Mouse (Mus musculus): ENCODE results near the gene Ift80. TPM values are rescaled to one million over a fixed set of nuclear protein-coding genes. Genes with fewer than 3 reads are reported as not detected.
"Not testable (repeated sequence)": the region's sequence is repeated elsewhere in the genome, so short reads cannot be mapped to it uniquely, and the experiment has no call there.

The Ift80 gene
- polyA plus RNA-seq, 1 experiment from 2014 or later: 12.8 TPM

DNA sequence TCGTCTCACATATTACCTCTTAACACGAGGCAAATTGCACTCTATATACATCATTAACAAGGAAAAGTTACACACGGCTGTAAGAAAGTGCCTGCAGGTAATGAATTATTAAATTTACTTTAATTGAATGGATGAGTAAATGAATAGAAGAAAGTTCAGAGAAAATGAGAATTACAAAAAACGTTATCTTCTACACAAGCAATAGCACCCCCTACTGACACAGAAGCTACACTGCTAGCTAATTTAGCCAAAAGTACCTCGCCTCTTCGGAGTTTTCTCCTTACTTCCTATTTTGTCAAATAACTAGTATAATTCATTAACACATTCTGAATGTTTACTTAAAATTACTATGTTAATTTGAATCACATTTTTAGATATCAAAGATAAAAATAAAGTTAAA, 49.9 kb downstream of the Ift80 start:
- Histone ChIP-seq H3K36me3 (ENCODE audit: poor library complexity, severe bottlenecking) (peaks cover 5% of the 10 kb centered on the region; the same call in 1 of the 2 replicates), H3K27me3 (no peaks in the 10 kb centered on the region), H3K4me3 (no peak overlapping the region), H3K9ac (no peak overlapping the region), H3K9me3 (replicated peaks) (no peaks in the 10 kb centered on the region), H3K4me1 (0 out of 2 replicates have a peak, but pooled peaks cover 4% of the 10 kb centered on the region), H3K27ac (no peak overlapping the region), H3K4me2 (no peak overlapping the region)
- no peak for ATAC-seq
- WGBS: 67% methylated on average over 6 of the region's 6 CpGs

- no peak overlapping the region for H3K9ac ChIP-seq
- no peaks in the 10 kb centered on the region for H3K9me3 ChIP-seq (replicated peaks)
- no peak overlapping the region for H3K4me2 ChIP-seq
- 0 out of 2 replicates have a peak, but pooled peaks cover 7% of the 10 kb centered on the region for H3K4me1 ChIP-seq
- no peaks in the 10 kb centered on the region for H3K36me3 ChIP-seq (ENCODE audit: poor library complexity, severe bottlenecking)
- H3K27me3 ChIP-seq: no peaks in the 10 kb centered on the region
- 96% methylated on average over 5 of the region's 5 CpGs for WGBS
- no peak overlapping the region for H3K27ac ChIP-seq
- ATAC-seq: no peak
- H3K4me3 ChIP-seq: no peak overlapping the region
Observed at GRCm38 (mm10) chr3:68952707-68953106, 51.7 kb downstream of the Ift80 start.

DNA sequence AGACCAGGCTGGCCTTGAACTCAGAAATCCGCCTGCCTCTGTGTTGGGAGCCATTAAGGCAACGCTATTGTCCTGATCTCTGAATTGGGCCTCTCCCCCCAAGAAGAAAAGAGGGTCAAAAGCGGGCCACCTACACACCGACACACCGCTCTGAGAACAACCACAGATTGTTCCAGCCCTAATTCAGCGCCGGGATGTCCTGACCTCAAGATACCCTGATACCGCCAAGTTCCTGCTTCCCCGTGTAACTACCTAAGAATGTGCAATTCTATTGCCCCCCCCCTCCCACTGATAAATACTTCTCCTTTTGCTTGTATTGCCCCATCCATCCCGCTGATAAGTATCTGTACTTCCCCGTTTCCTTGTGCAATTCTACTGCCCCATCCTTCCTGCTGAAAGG, 52.4 kb downstream of the Ift80 start:
- H3K9ac ChIP-seq; ATAC-seq; H3K27me3 ChIP-seq; H3K9me3 ChIP-seq (replicated peaks); H3K4me2 ChIP-seq; H3K36me3 ChIP-seq (ENCODE audit: poor library complexity, severe bottlenecking); H3K4me3 ChIP-seq; H3K27ac ChIP-seq; H3K4me1 ChIP-seq: not testable (repeated sequence)
- WGBS: 95% methylated on average over 11 of the region's 11 CpGs

DNA sequence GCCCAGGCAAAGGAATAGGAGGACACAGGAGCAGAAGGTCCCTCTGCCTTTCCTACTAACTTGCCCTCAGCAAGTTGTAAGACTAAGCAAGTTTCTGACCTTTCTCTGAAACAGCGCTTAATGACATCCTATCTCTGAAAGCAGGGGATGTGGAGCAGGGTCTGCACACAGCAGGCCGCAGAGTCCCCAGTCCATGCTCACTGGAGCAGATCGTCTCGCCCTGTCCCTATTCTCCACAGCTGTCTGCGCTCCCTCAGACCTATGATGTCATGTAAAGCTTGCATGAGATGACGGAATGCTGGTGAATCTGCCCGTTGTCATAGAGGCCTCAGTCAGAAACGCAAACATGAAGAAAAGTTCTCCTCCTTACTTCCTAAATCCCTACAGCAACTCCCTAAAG, 55.0 kb downstream of the Ift80 start:
- peaks cover 3% of the 10 kb centered on the region; the same call in 1 of the 2 replicates for H3K36me3 ChIP-seq (ENCODE audit: poor library complexity, severe bottlenecking)
- no peak overlapping the region for H3K27ac ChIP-seq
- H3K27me3 ChIP-seq: no peaks in the 10 kb centered on the region
- H3K4me2 ChIP-seq: no peak overlapping the region
- H3K4me1 ChIP-seq: 0 out of 2 replicates have a peak, but pooled peaks cover 3% of the 10 kb centered on the region
- H3K9ac ChIP-seq: no peak overlapping the region
- H3K4me3 ChIP-seq: no peak overlapping the region
- no peaks in the 10 kb centered on the region for H3K9me3 ChIP-seq (replicated peaks)
- no peak for ATAC-seq
- 65% methylated on average over 8 of the region's 8 CpGs for WGBS

GRCm38 (mm10) chr3:68948918-68949317, 55.5 kb downstream of the Ift80 start:
- Histone ChIP-seq H3K36me3 (ENCODE audit: poor library complexity, severe bottlenecking) (peaks cover 3% of the 10 kb centered on the region; the same call in 1 of the 2 replicates), H3K4me1 (0 out of 2 replicates have a peak, but pooled peaks cover 3% of the 10 kb centered on the region), H3K27me3 (no peaks in the 10 kb centered on the region), H3K4me3 (no peak overlapping the region), H3K9ac (no peak overlapping the region), H3K4me2 (no peak overlapping the region), H3K9me3 (replicated peaks) (no peaks in the 10 kb centered on the region), H3K27ac (no peak overlapping the region)
- peak; percentile 61; the same call in 1 of the 2 replicates for ATAC-seq
- 54% methylated on average over 2 of the region's 2 CpGs for WGBS

DNA sequence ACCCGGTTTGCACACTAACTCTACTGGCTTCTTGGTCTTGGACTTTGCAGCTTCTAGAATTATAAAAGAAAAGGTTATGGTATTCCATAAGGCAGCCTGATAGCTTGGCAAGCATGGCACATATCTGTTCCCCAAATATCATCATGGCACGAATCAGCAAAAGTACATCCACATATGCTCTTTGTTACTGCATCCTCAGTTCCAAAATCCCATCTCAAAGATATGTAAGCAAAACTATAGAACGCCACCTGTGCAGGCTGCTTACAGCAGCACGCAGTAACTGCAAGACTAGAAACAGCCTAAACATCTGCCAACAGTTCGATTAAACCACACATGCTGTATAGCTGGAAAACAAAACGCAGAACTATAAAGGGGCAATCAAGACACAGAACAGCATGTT, 62.5 kb downstream of the Ift80 start:
- ATAC-seq: no peak
- Histone ChIP-seq H3K9ac (no peak overlapping the region), H3K27ac (no peak overlapping the region), H3K4me3 (no peak overlapping the region), H3K9me3 (replicated peaks) (no peaks in the 10 kb centered on the region), H3K36me3 (ENCODE audit: poor library complexity, severe bottlenecking) (peaks cover 9% of the 10 kb centered on the region), H3K4me1 (no peaks in the 10 kb centered on the region), H3K4me2 (no peak overlapping the region), H3K27me3 (no peaks in the 10 kb centered on the region)
- WGBS: 86% methylated on average over 6 of the region's 6 CpGs

DNA sequence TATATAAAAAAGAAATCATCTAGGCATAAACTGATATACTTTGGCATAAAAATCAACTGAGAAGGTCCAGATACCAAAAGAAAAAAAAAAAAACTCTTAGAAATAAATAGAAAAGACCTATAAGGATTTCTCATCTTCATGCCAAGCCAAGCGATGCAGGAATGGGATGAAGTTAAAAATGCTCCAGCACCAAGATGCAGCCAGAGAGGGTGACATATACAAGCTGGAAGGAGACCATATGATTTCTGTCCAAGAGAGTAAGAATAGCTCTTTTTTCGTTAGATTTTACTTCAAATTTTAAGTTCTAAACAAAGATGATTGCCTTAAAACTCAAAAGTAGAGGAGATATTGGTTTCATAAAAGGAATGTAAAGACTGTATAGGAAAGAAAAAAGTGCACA, 64.1 kb downstream of the Ift80 start:
- no peak overlapping the region for H3K4me2 ChIP-seq
- no peak overlapping the region for H3K4me3 ChIP-seq
- H3K36me3 ChIP-seq (ENCODE audit: poor library complexity, severe bottlenecking): peaks cover 20% of the 10 kb centered on the region
- no peaks in the 10 kb centered on the region for H3K9me3 ChIP-seq (replicated peaks)
- ATAC-seq: no peak
- no peaks in the 10 kb centered on the region for H3K27me3 ChIP-seq
- H3K9ac ChIP-seq: no peak overlapping the region
- no peaks in the 10 kb centered on the region for H3K4me1 ChIP-seq
- 93% methylated on average over 2 of the region's 2 CpGs for WGBS
- H3K27ac ChIP-seq: no peak overlapping the region

DNA sequence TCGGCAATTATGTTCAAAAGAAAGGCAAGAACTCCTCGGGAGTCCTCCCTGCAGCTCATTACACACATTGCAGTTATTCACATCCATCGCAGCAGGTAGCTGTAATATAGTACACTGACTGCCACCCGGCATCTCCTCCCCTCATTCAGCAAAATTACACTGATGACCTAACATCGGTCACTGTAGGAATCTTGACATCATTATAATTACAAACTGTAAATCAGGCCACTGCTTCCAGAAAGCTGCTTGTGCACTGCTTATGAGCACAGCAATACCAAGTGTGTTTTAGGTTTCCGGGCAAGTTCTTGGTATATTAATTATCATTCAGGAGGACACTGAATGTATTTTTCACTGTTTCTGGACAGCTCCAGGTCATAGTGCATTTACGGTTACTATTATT, 65.1 kb downstream of the Ift80 start:
- no peaks in the 10 kb centered on the region for H3K9me3 ChIP-seq (replicated peaks)
- peaks cover 24% of the 10 kb centered on the region for H3K36me3 ChIP-seq (ENCODE audit: poor library complexity, severe bottlenecking)
- WGBS: 95% methylated on average over 7 of the region's 7 CpGs

GRCm38 (mm10) chr3:68936709-68937108, 67.7 kb downstream of the Ift80 start:
- no peak overlapping the region for H3K4me2 ChIP-seq
- 92% methylated on average over 3 of the region's 3 CpGs for WGBS

More for the DNA sequence above, 65.1 kb downstream of the Ift80 start:
- H3K27me3 ChIP-seq: no peaks in the 10 kb centered on the region
- no peak for ATAC-seq
- H3K4me3 ChIP-seq: no peak overlapping the region
- H3K4me1 ChIP-seq: no peaks in the 10 kb centered on the region
- H3K9ac ChIP-seq: no peak overlapping the region
- H3K4me2 ChIP-seq: no peak overlapping the region
- H3K27ac ChIP-seq: no peak overlapping the region

DNA sequence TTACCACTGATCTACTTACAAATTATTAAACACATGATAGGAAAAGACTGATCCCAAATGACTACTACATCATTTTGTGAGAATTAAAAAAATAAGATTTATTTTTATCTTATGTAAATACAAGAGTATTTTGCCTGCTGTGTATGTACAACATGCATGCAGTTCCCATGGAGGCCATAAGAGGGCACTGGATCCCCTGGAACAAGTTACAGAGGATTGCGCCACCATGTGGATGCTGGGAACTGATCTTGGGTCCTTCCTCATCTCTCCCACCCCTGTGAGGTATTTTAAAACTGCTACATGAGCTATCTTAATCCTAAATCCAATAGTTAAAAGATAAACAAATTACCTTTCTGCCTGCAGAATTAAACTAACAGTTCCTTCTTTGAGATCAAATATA, 68.9 kb downstream of the Ift80 start:
- H3K4me2 ChIP-seq: no peak overlapping the region
- no peak overlapping the region for H3K27ac ChIP-seq
- no peaks in the 10 kb centered on the region for H3K27me3 ChIP-seq
- H3K9me3 ChIP-seq (replicated peaks): no peaks in the 10 kb centered on the region
- no peak for ATAC-seq
- H3K4me3 ChIP-seq: no peak overlapping the region
- no peak overlapping the region for H3K9ac ChIP-seq
- no peaks in the 10 kb centered on the region for H3K4me1 ChIP-seq
- peaks cover 32% of the 10 kb centered on the region for H3K36me3 ChIP-seq (ENCODE audit: poor library complexity, severe bottlenecking)
- 95% methylated on average over 1 of the region's 1 CpGs for WGBS

More at GRCm38 (mm10) chr3:68936709-68937108, 67.7 kb downstream of the Ift80 start:
- no peaks in the 10 kb centered on the region for H3K27me3 ChIP-seq
- no peak overlapping the region for H3K9ac ChIP-seq
- H3K27ac ChIP-seq: no peak overlapping the region
- H3K36me3 ChIP-seq (ENCODE audit: poor library complexity, severe bottlenecking): peaks cover 32% of the 10 kb centered on the region
- H3K4me1 ChIP-seq: no peaks in the 10 kb centered on the region
- H3K4me3 ChIP-seq: no peak overlapping the region
- no peaks in the 10 kb centered on the region for H3K9me3 ChIP-seq (replicated peaks)
- ATAC-seq: no peak

DNA sequence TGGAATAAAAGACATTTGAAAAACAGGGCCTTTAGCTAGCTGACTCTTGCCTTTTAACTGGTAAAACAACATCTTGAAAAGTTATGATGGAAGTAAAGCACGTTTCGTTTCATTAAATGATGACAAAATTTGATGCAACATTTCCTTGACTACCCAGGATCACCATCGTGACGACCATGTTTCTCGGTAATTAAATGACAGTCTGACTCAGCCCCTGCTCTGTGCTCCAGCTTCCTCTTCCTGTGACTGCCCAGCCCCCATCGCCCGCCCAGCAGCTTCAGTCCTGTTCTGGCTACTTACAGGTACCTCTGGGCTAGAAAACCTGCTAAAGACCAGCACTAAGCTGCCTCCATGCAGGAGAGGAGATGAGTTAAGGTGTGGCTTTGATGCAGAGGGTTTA, 70.1 kb downstream of the Ift80 start:
- no peaks in the 10 kb centered on the region for H3K4me1 ChIP-seq
- H3K4me3 ChIP-seq: no peak overlapping the region
- no peaks in the 10 kb centered on the region for H3K27me3 ChIP-seq
- H3K9me3 ChIP-seq (replicated peaks): no peaks in the 10 kb centered on the region
- 95% methylated on average over 7 of the region's 7 CpGs for WGBS
- no peak overlapping the region for H3K27ac ChIP-seq
- H3K4me2 ChIP-seq: no peak overlapping the region
- no peak for ATAC-seq
- peaks cover 40% of the 10 kb centered on the region for H3K36me3 ChIP-seq (ENCODE audit: poor library complexity, severe bottlenecking)
- H3K9ac ChIP-seq: no peak overlapping the region

- H3K27ac ChIP-seq: no peak overlapping the region
- H3K4me3 ChIP-seq: no peak overlapping the region
- H3K9ac ChIP-seq: no peak overlapping the region
- no peak for ATAC-seq
- 88% methylated on average over 9 of the region's 9 CpGs for WGBS
- H3K27me3 ChIP-seq: no peaks in the 10 kb centered on the region
- no peak overlapping the region for H3K4me2 ChIP-seq
- no peaks in the 10 kb centered on the region for H3K4me1 ChIP-seq
- H3K9me3 ChIP-seq (replicated peaks): no peaks in the 10 kb centered on the region
- peaks cover 20% of the 10 kb centered on the region; the same call in 1 of the 2 replicates for H3K36me3 ChIP-seq (ENCODE audit: poor library complexity, severe bottlenecking)
Observed at GRCm38 (mm10) chr3:68928619-68929018, 75.8 kb downstream of the Ift80 start.

DNA sequence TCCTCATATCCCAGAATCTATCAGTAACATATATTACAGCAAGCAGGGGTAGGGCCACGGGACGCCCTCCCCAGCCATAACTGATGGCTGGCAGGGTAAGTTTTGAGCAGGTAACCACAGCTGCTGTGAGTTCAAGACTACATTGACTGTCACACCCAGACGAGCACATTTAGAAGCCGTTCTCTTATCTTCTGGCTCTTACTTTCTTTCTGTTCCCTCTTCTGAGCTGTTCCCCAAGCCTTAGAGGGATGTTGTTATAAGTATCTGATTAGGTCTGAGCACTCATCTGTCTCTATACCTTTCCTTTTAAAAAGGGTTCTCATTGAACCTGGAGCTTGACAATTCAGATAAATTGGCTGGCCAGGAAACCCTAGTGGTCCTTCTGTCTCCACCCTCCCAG, 96.9 kb downstream of the Ift80 start:
- Histone ChIP-seq H3K4me3 (no peak overlapping the region), H3K36me3 (ENCODE audit: poor library complexity, severe bottlenecking) (peaks cover 5% of the 10 kb centered on the region; the same call in 1 of the 2 replicates), H3K27me3 (no peaks in the 10 kb centered on the region), H3K4me1 (no peaks in the 10 kb centered on the region), H3K9me3 (replicated peaks) (no peaks in the 10 kb centered on the region), H3K4me2 (no peak overlapping the region), H3K27ac (no peak overlapping the region), H3K9ac (no peak overlapping the region)
- 95% methylated on average over 4 of the region's 4 CpGs for WGBS
- no peak for ATAC-seq
